Mouse (Mus musculus) CD4-positive, CD25-positive, alpha-beta regulatory T cell, adult 4 months (primary cell): ENCODE measurements around the gene Gm45711. TPM values are rescaled to one million over a fixed set of nuclear protein-coding genes. Genes with fewer than 3 reads are reported as not detected.
"Not testable (repeated sequence)": the region's sequence is repeated elsewhere in the genome, so short reads cannot be mapped to it uniquely, and the experiment has no call there.

Experiments
- ATAC-seq: one replicate; pipeline ENCODE4 v1.8.0; 2017
- polyA plus RNA-seq, 2 experiments: library from polyadenylated mRNA; unstranded; fragments of 100-300 nt; shearing (Covaris generic); gene quantifications; one replicate each; pipeline ENCODE4 v1.2.1; 2017

Gene Gm45711
- not detected for polyA plus RNA-seq

- not testable (repeated sequence) for ATAC-seq
Observed at GRCm38 (mm10) chr8:104309441-104310155, at the start of gene Gm45711, which contains the start of gene Cmtm1. Gene Gm45711 (minus strand): TSS chr8:104310081. Gene Cmtm1 (minus strand): TSS chr8:104310145.

DNA sequence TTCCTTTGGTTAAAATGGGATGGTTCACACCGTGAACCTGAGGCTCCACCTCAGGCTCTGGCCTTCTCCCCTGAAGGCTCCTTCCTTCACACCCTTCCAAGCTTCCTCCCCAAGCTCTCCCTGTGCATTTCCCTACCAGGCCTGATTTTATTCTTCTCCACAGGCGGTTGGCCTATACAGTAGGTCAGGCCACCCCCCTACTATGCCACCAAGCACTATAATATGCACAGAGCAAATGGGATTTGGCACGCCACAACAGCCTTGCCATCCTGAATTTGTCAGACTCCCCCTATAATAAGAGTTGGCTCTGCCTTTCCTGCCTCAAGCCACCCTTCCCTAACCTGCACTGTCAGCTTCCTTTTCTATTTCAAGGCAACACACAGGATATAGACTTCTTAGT lies 48.8 kb upstream of the Gm45711 start:
- ATAC-seq = no peak

GRCm38 (mm10) chr8:104354504-104354903 lies 44.6 kb upstream of the Gm45711 start:
- no peak for ATAC-seq

DNA sequence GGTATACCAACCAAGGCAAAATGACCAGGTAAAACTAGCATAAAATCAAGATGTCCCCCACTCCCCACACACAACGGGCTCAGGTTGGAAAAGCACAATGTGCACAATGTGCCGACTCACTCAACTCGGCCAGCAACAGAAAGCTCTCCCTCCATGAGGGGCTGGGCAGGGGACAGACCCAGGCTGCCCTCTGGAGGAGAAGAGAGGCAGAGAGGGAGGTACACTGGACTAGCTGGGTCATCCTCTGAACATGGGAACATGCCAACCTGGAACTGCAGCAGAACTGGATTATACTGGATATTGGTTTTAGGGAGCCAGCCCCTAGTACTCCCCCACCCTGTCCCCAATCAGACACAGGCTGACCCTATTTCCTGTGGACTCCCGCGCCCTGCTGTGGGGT lies 43.3 kb upstream of the Gm45711 start:
- ATAC-seq = no peak

DNA sequence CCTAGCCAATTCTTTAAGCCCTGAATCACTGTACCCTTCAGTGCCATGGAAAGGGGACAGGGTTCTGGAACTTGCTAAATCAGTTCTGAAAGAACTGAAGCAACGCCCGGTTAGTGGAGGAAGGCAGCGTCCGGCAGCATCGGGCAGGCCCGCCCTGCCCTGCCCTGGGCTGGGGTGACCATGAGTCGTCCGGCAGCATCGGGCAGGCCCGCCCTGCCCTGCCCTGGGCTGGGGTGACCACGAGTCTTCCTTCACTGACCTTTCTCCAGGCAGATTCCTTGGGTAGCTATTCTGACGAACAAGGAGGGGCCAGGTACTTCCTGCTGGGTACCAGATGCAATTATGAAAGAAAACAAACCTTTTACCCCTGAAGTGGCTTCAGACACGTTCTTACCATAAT lies 40.2 kb upstream of the Gm45711 start:
- ATAC-seq = no peak

GRCm38 (mm10) chr8:104348971-104349370 lies 39.1 kb upstream of the Gm45711 start:
- no peak for ATAC-seq

DNA sequence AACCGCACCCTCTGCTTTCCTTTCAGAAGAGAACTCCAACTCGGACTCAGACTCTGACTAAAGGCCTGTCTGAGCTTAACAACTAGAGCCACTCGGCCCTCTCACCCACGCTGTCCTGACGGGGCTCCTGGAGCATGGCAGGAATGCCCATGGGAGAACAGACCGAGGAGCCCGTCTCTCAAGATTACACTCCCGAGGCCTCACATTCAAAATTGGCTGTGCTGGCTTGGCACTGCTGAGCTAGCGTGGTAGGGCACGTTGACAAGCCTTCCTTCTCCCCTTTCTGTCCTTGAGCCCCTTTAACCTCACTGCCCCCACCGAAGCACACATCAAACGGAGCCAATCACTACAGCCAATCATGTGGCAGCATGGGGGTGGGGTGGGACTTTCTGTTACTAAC lies 36.8 kb upstream of the Gm45711 start:
- ATAC-seq = no peak

DNA sequence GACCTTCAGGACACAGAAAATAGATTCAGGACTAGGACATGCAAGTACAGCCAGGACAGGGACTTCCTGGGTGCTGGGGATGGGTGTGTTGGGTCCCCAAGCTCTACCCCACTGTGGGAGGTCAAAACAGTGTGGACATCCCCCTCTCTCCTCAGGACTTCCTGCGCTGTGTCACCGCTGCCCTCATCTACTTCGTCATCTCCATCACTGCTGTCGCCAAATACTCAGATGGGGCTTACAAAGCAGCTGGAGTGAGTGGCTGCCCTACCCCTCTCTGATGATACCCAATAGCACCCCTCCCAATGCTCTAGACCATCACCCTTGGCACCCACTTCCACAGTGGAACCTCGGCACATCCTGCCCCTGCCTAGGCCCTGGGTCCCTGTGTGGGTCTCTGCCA lies 34.7 kb upstream of the Gm45711 start:
- ATAC-seq = no peak

GRCm38 (mm10) chr8:104343957-104344356 lies 34.1 kb upstream of the Gm45711 start:
- ATAC-seq = peak; percentile 60

DNA sequence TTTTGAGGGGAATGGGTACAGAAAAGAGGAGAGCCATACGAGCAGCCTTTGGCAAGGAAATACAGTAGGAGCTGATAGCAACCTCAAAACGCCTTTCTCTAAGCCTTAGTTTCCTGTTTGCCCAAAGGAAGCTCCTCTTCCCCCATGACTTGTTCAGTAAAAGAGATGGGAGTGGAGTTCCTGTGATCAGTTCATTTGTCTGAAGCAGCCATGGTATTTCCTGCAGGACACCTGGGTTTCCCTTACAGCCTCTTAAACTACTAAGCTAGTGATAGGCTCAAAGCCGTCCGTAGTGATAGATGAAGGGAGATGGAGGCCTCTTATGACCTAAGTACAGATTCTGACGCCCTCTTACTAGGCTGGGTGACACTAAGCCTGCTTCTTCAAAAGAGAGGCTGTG lies 32.5 kb upstream of the Gm45711 start:
- ATAC-seq = no peak

- no peak for ATAC-seq
Observed at GRCm38 (mm10) chr8:104341678-104342077, 31.8 kb upstream of the Gm45711 start.

DNA sequence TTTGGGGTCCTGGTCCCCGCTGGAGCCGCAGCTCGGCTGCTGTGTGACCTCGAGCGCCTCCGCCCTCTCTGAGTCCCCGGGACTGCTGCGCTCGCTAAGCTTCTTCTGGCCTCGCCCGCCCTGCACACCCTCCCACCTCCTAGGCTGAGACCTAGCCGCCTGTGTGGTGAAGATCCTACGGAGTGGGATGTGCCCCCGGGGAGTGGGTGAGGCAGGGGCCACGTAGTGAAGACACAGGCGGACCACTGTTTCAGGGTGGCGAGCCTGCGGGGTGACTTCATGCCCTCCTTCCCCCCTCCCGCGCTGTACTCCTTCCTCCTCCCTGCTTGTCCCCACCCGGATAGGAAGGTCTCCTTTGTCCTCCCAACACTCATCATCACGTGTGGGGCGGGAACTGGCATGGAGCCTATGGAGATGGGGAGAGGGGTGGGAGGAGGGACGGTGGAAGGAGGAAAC lies 31.3 kb upstream of the Gm45711 start:
- peak; percentile 13 for ATAC-seq

- peak; percentile 83 for ATAC-seq
Observed at GRCm38 (mm10) chr8:104340233-104341105, 30.6 kb upstream of the Gm45711 start.

- no peak for ATAC-seq
Observed at GRCm38 (mm10) chr8:104339983-104340232, 30.0 kb upstream of the Gm45711 start.

DNA sequence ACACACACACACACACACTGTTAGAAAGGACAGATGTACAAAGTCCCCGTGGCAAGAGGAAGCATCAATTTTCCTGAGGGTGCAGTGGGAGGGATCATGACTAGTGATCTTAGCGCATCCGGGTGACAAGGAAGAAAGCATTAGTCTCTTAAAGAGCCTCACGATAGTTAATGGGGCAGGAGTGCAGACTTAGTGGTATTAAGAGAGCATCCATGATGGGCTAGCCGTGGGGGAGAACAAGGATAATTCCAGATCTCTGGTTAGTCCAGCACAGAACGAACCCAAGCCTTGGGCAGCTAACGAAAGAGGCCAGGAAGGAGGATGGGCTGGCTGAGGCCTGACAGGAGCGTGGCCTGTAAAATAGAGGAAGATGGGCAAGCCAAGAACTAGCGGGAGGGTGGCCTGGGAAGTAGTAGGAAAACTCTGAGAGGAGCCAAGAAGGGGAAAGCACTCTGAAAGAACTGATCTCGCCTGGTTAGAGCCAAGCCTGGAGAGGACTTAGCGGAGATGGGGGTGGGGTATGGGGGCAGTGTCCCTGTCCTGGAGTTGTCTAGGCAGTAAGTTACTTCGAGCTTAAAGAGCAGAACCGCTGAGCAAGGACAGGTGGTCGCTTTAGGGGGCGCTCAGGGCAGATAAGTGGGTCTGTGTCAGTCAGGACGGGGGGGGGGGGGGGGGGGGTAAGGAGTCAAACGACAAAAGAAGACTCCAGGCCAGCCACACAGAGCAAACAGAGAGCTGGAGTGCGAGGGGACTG lies 29.5 kb upstream of the Gm45711 start, which contains the start of gene Cmtm3:
Cmtm3 (plus strand) TSS at position 182 of the 754 bp plus-strand sequence.
- ATAC-seq = no peak

- ATAC-seq = peak; percentile 25
Observed at GRCm38 (mm10) chr8:104337890-104338289, 28.0 kb upstream of the Gm45711 start.

- no peak for ATAC-seq
Observed at GRCm38 (mm10) chr8:104336806-104337205, 26.9 kb upstream of the Gm45711 start.

GRCm38 (mm10) chr8:104334196-104334595 lies 24.3 kb upstream of the Gm45711 start:
- ATAC-seq = no peak

DNA sequence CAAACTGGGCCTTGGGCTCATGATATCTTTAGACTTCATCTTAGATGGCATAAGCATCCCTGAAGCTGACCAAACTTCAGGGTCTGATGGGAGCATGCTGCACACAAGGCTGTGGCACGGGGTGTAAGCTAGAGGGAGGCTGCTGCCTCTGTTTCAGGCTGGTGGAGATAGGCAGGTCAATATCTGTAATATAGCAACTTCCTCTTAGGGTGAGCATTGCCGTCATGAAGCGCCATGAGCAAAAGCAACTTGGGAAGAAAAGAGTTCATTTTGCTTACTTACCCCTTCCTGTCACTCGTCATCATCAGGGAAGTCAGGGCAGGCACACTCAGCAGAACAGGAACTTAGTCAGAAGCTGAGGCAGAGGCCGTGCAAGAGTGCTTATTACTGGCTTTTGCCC lies 23.9 kb upstream of the Gm45711 start:
- no peak for ATAC-seq

GRCm38 (mm10) chr8:104332665-104333631 lies 23.1 kb upstream of the Gm45711 start:
- no peak for ATAC-seq

GRCm38 (mm10) chr8:104321930-104322329 lies 12.0 kb upstream of the Gm45711 start, which contains the start of gene Cmtm2b:
Gene Cmtm2b (plus strand): TSS chr8:104322230.
- ATAC-seq = not testable (repeated sequence)

GRCm38 (mm10) chr8:104321267-104321666 lies 11.4 kb upstream of the Gm45711 start, which contains the start of gene Gm11020:
Gene Gm11020 (plus strand): TSS chr8:104321567.
- ATAC-seq = not testable (repeated sequence)
